Mouse (Mus musculus) cerebellum, postnatal 10 days (tissue): ENCODE results near the gene Lsamp.
"Not testable (repeated sequence)": the region's sequence is repeated elsewhere in the genome, so short reads cannot be mapped to it uniquely, and the experiment has no call there.

Experiments used
- DNase-seq, 2 experiments: peaks; one replicate each; pipeline ENCODE4 v3.0.0; 2021; ENCODE audit warnings: mixed read lengths in 2 of 2

Lsamp gene

DNA sequence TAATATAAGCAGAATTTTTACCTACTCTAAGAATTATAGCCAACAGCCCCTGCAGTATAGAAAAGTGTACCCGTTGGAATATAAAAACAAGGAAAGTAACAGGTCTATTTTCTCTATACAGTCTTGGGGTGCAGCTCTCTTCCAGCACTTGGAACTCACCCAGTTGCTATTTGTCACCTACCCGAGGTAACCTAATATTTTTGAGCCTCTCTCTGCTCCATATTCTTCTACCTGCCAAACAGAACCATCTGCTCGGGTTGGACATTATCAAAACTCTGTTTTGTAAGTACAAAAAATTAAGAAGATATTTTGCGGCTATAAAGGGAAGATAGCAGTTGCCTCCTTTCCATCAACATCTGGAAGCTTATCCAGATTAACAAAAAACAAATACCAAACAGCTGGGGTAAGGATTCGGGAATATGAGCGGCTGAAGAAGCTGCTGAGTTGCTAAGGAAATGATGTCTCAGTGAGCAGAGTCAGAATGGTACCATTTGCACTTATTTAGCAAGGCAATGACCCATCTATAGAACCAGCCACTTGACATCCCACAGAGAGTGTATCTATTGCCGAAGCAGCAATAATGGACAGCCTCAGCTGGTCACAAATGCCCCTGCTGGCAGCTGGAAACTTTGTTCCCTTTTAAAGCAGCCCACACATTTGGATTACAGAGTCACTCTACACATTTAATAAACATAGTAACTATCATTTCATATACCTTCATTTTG is 1957.6 kb downstream of the Lsamp start:
- DNase-seq = peak; percentile 28 to 31

- peak; percentile 28 to 32 for DNase-seq
These were observed 1973.7 kb downstream of the Lsamp start for GRCm38 (mm10) chr16:41957811-41958210.

GRCm38 (mm10) chr16:41965636-41966035 is 1981.5 kb downstream of the Lsamp start:
- no peak for DNase-seq

DNA sequence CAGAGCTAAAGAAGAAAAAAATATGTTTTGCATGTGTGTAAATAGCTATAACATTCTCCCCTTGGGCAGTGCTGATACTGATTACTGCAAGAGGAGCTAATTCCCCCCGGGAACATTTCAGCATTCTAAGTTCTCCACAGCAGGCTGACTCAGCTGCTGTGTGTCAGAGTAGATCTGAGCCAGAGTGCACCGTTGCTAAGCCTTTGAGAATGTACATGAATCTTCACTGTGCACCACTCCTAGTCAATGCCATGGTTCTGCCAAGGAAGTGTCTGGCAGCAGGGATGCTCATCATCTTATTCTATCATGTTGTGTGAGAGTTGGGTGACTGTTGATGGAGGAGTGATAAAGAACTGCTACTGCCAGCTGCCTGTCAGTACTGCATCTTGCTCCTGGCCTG is 1985.1 kb downstream of the Lsamp start:
- DNase-seq = no peak

- DNase-seq = peak; percentile 23 to 37
These were observed 1990.9 kb downstream of the Lsamp start for GRCm38 (mm10) chr16:41974866-41975719.

GRCm38 (mm10) chr16:41976897-41977296 is 1992.7 kb downstream of the Lsamp start:
- DNase-seq = no peak

- DNase-seq = no peak
These were observed 2012.8 kb downstream of the Lsamp start for GRCm38 (mm10) chr16:41996956-41997355.

GRCm38 (mm10) chr16:42002925-42003324 is 2018.8 kb downstream of the Lsamp start:
- no peak for DNase-seq

DNA sequence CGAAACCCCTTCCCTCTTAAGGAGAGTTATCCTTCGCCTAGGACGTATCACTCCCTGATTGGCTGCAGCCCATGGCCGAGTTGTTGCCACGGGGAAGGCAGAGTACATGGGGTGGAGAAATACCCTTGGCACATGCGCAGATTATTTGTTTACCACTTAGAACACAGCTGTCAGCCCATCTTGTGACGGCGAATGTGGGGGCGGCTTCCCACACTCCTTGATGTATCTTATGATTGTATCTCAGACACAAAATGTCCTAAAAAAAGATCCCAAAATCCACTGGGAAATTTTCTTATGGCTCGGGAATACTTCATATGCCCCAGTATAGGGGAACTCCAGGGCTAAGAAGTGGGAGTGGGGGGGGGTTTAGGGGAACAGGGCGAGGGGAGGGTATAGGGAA is 2019.3 kb downstream of the Lsamp start:
- not testable (repeated sequence) for DNase-seq

DNA sequence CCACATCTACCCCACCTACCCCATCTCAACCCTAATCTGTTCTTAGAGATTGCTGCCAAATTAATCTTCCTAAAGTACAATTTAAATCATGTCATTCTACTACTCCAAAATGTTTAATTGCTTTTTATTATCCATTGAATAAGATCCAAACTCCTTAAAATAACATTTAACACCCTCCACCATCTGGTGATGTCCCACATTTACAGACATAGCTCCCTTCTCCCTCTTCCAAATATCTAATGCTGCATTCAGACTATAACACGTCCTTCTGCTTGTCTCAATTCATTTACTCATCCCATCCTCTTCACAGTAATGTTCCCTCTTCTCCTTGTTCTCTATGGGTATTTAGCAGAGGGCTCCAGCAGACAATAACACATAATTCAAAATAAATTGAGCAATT is 2020.0 kb downstream of the Lsamp start:
- DNase-seq = no peak

DNA sequence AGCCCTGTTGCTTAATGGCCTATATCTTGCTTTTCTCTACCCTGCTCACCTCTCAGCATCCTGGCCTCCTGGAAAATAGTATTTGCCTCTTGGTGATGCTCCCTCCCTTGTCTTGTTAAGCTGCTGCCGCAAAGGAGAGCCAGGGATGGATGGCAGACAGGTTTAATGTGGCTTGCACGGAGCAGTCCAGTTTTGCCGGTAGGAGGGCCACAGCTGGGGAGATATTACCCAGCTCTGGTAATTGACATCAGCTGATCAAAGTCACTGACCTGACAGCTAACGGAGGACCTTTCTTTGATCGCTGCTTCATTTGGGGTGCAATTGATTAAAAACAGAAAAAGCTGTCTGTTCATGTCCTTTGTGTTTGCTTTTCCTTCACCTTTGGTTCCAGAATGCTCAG is 2030.8 kb downstream of the Lsamp start:
- no peak for DNase-seq

GRCm38 (mm10) chr16:42015443-42015842 is 2031.3 kb downstream of the Lsamp start:
- peak; percentile 18 to 26 for DNase-seq

DNA sequence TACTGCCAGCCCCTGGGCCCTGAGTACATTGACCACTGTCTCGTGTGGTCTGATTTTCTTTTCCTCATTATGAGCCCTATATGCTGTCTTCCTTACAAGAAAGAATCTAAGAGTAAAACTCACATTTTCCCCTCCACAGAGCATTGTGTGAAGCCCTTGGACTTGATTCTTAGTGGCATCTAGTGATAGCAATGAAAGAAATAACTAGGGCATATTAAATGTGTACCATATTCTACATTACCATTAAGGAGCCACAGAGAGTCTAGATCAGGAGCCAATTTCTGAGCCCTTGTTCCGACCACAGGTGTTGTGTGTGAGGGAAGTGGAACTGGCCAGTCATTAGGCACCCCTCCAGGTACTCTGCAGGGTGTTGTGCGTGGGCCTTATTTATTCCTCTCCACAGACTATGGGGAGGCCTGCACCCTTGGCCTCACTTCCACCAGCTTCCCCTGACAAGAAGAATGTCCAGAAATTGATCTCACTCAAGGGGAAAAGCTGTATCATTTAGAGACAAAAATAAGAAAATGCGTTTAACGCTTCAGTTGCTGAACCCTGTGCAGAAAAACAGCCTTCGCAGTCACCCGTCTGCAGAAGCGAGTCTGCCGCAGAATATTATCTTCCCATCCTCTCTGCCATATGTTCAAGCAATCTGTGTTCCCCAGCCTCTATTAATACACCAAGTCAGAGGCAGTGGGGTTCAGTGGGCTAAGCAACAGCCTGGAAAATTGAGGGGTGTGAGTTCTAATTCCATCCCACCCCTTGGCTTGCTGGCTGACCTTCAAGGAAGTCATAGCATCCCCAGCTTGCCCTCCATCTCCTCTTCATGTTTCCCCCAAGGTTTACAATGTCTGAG is 2032.9 kb downstream of the Lsamp start:
- DNase-seq = peak; percentile 93 to 95

GRCm38 (mm10) chr16:42022566-42022965 is 2038.4 kb downstream of the Lsamp start:
- DNase-seq = no peak

DNA sequence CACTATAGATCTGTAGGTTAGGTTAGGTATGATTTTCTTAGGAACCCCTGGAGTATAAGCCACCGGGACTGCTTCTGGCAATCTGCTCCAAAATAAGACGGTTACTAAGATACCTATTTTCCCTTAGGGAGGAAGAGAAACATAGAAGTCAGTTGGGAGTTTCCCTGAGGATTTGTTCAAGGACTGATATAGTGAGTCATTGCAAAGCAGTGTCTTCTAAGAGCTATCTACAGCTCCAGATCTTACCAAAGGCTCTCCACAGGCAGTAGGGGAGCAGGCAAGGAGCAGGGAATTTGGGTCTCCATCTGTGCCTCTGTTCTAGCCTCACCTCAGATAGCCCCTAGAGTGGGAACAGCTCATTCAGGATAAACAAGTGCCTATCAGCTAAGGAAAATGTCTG is 2047.9 kb downstream of the Lsamp start:
- no peak for DNase-seq

GRCm38 (mm10) chr16:42033449-42033848 is 2049.3 kb downstream of the Lsamp start:
- no peak for DNase-seq

GRCm38 (mm10) chr16:42048138-42048537 is 2064.0 kb downstream of the Lsamp start:
- DNase-seq = no peak

DNA sequence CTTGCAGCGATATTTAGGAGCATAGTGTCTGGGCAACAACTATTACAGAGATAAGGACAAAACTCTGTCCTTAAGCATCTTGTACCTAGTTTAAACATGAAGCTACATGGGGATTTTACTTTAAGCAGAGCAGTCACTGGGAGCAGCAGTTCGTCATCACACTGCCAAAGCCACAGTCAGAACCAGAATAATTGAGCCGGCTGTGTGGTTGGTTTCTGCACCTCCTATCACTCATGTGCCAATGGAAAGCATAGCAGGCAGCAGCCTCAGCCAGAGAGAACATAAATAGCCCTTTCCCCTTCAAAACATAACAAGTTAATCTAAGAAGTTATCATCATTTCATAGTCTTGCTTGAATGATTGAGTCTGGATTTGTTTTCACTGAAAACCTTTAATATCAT is 2075.8 kb downstream of the Lsamp start:
- DNase-seq = peak; percentile 40 to 43

DNA sequence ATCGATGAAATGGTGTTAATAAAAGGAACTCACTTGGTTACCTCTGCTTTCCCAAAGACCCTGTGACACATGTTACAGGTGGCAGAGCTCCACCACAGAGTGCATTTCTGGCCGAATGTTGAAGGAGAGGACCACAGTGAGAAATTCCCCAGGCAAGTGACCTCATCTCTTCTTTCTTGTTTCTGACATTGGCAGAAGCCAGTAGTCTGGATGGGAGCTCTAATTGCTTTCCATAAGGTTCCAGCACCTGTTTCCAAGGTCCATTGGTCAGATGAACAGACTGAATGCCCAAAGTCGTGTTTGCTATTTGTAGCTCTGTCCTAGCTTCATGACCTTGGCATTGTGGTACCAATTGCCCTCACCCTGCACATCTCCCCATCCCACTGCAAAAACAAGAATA is 2090.2 kb downstream of the Lsamp start:
- peak; percentile 14 to 19 for DNase-seq

GRCm38 (mm10) chr16:42079573-42079972 is 2095.4 kb downstream of the Lsamp start:
- no peak for DNase-seq

DNA sequence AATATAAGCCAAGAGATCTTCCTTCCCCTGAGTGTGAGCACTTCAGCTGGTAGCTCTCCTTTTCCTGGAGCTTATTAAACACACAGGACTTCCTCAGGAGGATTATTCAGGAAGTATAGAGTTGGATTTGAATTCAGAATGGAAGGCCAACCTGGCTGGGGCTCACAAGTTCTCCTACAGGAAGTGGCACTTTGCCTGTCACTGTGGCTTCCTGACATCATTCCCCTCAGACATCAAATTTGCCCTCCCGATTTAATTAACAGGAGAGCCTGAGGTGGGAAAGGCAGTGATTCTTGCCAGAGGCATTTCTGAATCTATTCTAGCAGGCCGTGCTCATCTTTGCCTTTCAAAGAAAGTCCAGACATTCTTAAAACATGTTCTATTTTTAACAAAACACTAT is 2097.4 kb downstream of the Lsamp start:
- DNase-seq = peak; percentile 39 to 53

DNA sequence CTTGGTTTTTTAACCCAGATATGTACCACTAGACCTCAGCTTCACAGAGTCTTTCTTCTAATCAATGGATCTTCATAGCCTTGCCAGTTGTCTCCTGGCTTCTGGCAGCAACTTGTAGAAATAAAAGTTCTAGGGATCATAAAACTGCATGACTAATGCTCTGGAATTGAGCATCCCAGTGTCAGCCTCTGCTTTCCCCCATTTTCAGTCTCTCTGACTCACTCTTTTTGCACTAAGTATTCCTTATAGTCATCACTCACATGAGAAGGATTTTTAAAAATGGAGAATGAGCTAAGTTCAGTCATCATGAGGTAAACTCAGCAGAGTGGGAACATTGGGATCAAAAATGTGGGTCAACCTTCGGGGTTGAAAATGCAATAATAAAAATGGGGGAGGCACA is 2113.3 kb downstream of the Lsamp start:
- DNase-seq = no peak

- DNase-seq = no peak
These were observed 2118.0 kb downstream of the Lsamp start for GRCm38 (mm10) chr16:42102186-42102585.
